Mouse (Mus musculus) E14TG2a.4 (cell line): ENCODE results near the gene Bdp1.
"Not testable (repeated sequence)": the region's sequence is repeated elsewhere in the genome, so short reads cannot be mapped to it uniquely, and the experiment has no call there.

ENCODE experiments used
- H3K27me3 ChIP-seq: 2 replicates; pipeline ENCODE4 v1.6.1; 2014; ENCODE audit warnings: low read length, control low read depth; ENCODE audit not compliant: insufficient read depth
- H3K36me3 ChIP-seq: 2 replicates; pipeline ENCODE4 v1.6.1; 2014; ENCODE audit warnings: low read length, control low read depth; ENCODE audit not compliant: insufficient read depth
- H3K4me1 ChIP-seq: replicated peaks from 2 replicates; pipeline ENCODE4 v1.6.1; 2014; ENCODE audit warnings: low read depth, low read length, control low read depth
- H3K4me3 ChIP-seq: replicated peaks from 2 replicates; pipeline ENCODE4 v1.5.1; 2014; ENCODE audit warnings: mild to moderate bottlenecking, low read length
- H3K9me3 ChIP-seq: 2 replicates; pipeline ENCODE4 v1.6.1; 2014; ENCODE audit warnings: low read length, control low read depth
- CTCF ChIP-seq: conservative IDR thresholded peaks from 2 replicates; pipeline ENCODE4 v1.5.1; 2014; ENCODE audit warnings: low read length
- NANOG ChIP-seq: IDR thresholded peaks from 2 replicates; pipeline ENCODE4 v1.6.1; 2014; ENCODE audit warnings: borderline replicate concordance, low read length, mixed read lengths
- POU5F1 ChIP-seq: IDR thresholded peaks from 2 replicates; pipeline ENCODE4 v1.6.1; 2014; ENCODE audit warnings: low read length, borderline replicate concordance

The Bdp1 gene

GRCm38 (mm10) chr13:100103052-100103658, 715 bp downstream of the Bdp1 start:
- Histone ChIP-seq H3K4me1 (peaks cover 25% of the 10 kb centered on the region), H3K27me3 (peaks cover 14% of the 10 kb centered on the region)
- TF ChIP-seq NANOG (no peak), CTCF (no peak), POU5F1 (no peak)

GRCm38 (mm10) chr13:100098808-100099207, 5.1 kb downstream of the Bdp1 start:
- Histone ChIP-seq H3K9me3 (no peaks in the 10 kb centered on the region), H3K4me1 (peaks cover 15% of the 10 kb centered on the region), H3K36me3 (peaks cover 60% of the 10 kb centered on the region), H3K27me3 (no peaks in the 10 kb centered on the region), H3K4me3 (no peak overlapping the region)
- TF ChIP-seq POU5F1 (no peak), NANOG (no peak), CTCF (no peak)

More at GRCm38 (mm10) chr13:100103052-100103658, 715 bp downstream of the Bdp1 start:
- H3K36me3 ChIP-seq, result peaks cover 19% of the 10 kb centered on the region
- no peaks in the 10 kb centered on the region for H3K9me3 ChIP-seq
- H3K4me3 ChIP-seq, result peak overlapping the region; percentile 99

GRCm38 (mm10) chr13:100071473-100071872, 32.4 kb downstream of the Bdp1 start:
- Histone ChIP-seq H3K4me1 (peaks cover 13% of the 10 kb centered on the region), H3K36me3 (peaks cover 94% of the 10 kb centered on the region), H3K4me3 (no peak overlapping the region), H3K27me3 (no peaks in the 10 kb centered on the region), H3K9me3 (no peaks in the 10 kb centered on the region)
- TF ChIP-seq POU5F1, result no peak
- no peak for TF ChIP-seq CTCF
- TF ChIP-seq NANOG, result no peak

- TF ChIP-seq CTCF (no peak), POU5F1 (no peak), NANOG (no peak)
- Histone ChIP-seq H3K4me3 (no peak overlapping the region), H3K9me3 (no peaks in the 10 kb centered on the region), H3K4me1 (peaks cover 7% of the 10 kb centered on the region), H3K36me3 (peaks cover 92% of the 10 kb centered on the region), H3K27me3 (no peaks in the 10 kb centered on the region)
Observed at GRCm38 (mm10) chr13:100067821-100068220, 36.0 kb downstream of the Bdp1 start.

GRCm38 (mm10) chr13:100063936-100064335, 39.9 kb downstream of the Bdp1 start:
- no peaks in the 10 kb centered on the region for H3K4me1 ChIP-seq
- no peak for TF ChIP-seq NANOG
- TF ChIP-seq CTCF, result no peak
- no peak for TF ChIP-seq POU5F1
- peaks cover 91% of the 10 kb centered on the region for H3K36me3 ChIP-seq
- H3K27me3 ChIP-seq, result no peaks in the 10 kb centered on the region
- no peak overlapping the region for H3K4me3 ChIP-seq
- no peaks in the 10 kb centered on the region for H3K9me3 ChIP-seq

- H3K9me3 ChIP-seq, H3K27me3 ChIP-seq, H3K4me3 ChIP-seq, H3K4me1 ChIP-seq: not testable (repeated sequence)
- peaks cover 93% of the 10 kb centered on the region for H3K36me3 ChIP-seq
Observed at GRCm38 (mm10) chr13:100057738-100058137, 46.1 kb downstream of the Bdp1 start.

- Histone ChIP-seq H3K9me3 (no peaks in the 10 kb centered on the region), H3K27me3 (no peaks in the 10 kb centered on the region), H3K4me1 (no peaks in the 10 kb centered on the region), H3K4me3 (no peak overlapping the region), H3K36me3 (peaks cover 87% of the 10 kb centered on the region)
- TF ChIP-seq CTCF (no peak), POU5F1 (no peak), NANOG (no peak)
Observed at GRCm38 (mm10) chr13:100026013-100026412, 77.9 kb downstream of the Bdp1 start.

- Histone ChIP-seq H3K4me3 (no peak overlapping the region), H3K27me3 (no peaks in the 10 kb centered on the region), H3K9me3 (no peaks in the 10 kb centered on the region), H3K4me1 (peaks cover 19% of the 10 kb centered on the region), H3K36me3 (peaks cover 19% of the 10 kb centered on the region)
- TF ChIP-seq CTCF, result no peak
- TF ChIP-seq POU5F1, result no peak
- no peak for TF ChIP-seq NANOG
Observed at GRCm38 (mm10) chr13:100016891-100017290, 87.0 kb downstream of the Bdp1 start.

- Histone ChIP-seq H3K36me3 (peaks cover 11% of the 10 kb centered on the region), H3K4me3 (peak overlapping the region; percentile 91), H3K27me3 (no peaks in the 10 kb centered on the region), H3K9me3 (no peaks in the 10 kb centered on the region), H3K4me1 (peaks cover 19% of the 10 kb centered on the region)
- TF ChIP-seq NANOG (no peak), POU5F1 (no peak), CTCF (no peak)
Observed at GRCm38 (mm10) chr13:100015937-100016336, 87.9 kb downstream of the Bdp1 start.
